Comparison of ENCODE assay signal across 26 mouse cellular contexts in genomic region chr6:37597088-37597487, GRCm38 (mm10).
DNase-seq lines count a peak whose midpoint lies in the region; ATAC-seq and TF ChIP-seq lines count a peak whose summit lies in the region.
"Had no signal": no experiment of that assay in that cellular context is flagged by ENCODE, and none has a peak within 500 bp of the region (broad histone marks: within the 10 kb centered on the region; RNA-seq: fewer than 3 reads in every experiment).

No protein-coding gene starts in this region.

- WGBS in liver, embryonic 13.5 days (ENCODE audit: insufficient replicate concordance), result 28% methylated on average over 2 of the region's 2 CpGs
- 40% methylated on average over 2 of the region's 2 CpGs for WGBS in liver, embryonic 12.5 days (ENCODE audit: insufficient replicate concordance)
- 37% methylated on average over 2 of the region's 2 CpGs for WGBS in liver, embryonic 16.5 days (ENCODE audit: insufficient replicate concordance)
- WGBS in stomach, embryonic 15.5 days, result 36% methylated on average over 2 of the region's 2 CpGs

- H3K36me3 ChIP-seq in liver, embryonic 13.5 days, result no peaks in the 10 kb centered on the region
- no peaks in the 10 kb centered on the region for H3K36me3 ChIP-seq in liver, embryonic 12.5 days
- H3K36me3 ChIP-seq in liver, embryonic 16.5 days (ENCODE audit: control insufficient read depth, insufficient read depth), result no peaks in the 10 kb centered on the region
- H3K36me3 ChIP-seq in stomach, embryonic 15.5 days, result no peaks in the 10 kb centered on the region
- H3K36me3 ChIP-seq: embryonic facial prominence, embryonic 13.5 days; forebrain, embryonic 12.5 days; G1E; heart, embryonic 10.5 days; heart, embryonic 15.5 days; kidney, embryonic 15.5 days; midbrain, embryonic 13.5 days had no signal

- H3K27me3 ChIP-seq in liver, embryonic 13.5 days, result no peaks in the 10 kb centered on the region
- no peaks in the 10 kb centered on the region for H3K27me3 ChIP-seq in liver, embryonic 12.5 days (replicated peaks)
- H3K27me3 ChIP-seq in liver, embryonic 16.5 days (ENCODE audit: control insufficient read depth, insufficient read depth, low read depth, low read length), result no peaks in the 10 kb centered on the region
- no peaks in the 10 kb centered on the region for H3K27me3 ChIP-seq in stomach, embryonic 15.5 days (replicated peaks)
- H3K27me3 ChIP-seq: embryonic facial prominence, embryonic 13.5 days; forebrain, embryonic 12.5 days; heart, embryonic 15.5 days; kidney, embryonic 15.5 days; midbrain, embryonic 13.5 days had no signal

- no peak for DNase-seq in gastrocnemius, adult 2 months
- no peak for DNase-seq in gastrocnemius, postnatal 25 days
- DNase-seq in liver, embryonic 13.5 days, result no peak
- no peak for DNase-seq in T-cell, adult 2 months (ENCODE audit: low spot score)
- no peak for DNase-seq in right cerebral cortex, adult 2 months (ENCODE audit: low spot score in 2 of 2)
- DNase-seq: cerebellum, adult 18-20 months; cerebellum, postnatal 10 days; forebrain, postnatal 0 days; gastrocnemius, postnatal 14 days; left cerebral cortex, postnatal 4 days; right cerebral cortex, postnatal 14 days had no signal

- H3K9ac ChIP-seq in liver, embryonic 13.5 days, result no peak overlapping the region
- H3K9ac ChIP-seq in liver, embryonic 12.5 days, result no peak overlapping the region
- no peak overlapping the region for H3K9ac ChIP-seq in liver, embryonic 16.5 days (ENCODE audit: low read depth, low read length)
- H3K9ac ChIP-seq in stomach, embryonic 15.5 days, result no peak overlapping the region
- H3K9ac ChIP-seq: embryonic facial prominence, embryonic 13.5 days; forebrain, embryonic 12.5 days; forebrain, postnatal 0 days; heart, embryonic 15.5 days; kidney, embryonic 15.5 days; midbrain, embryonic 13.5 days had no signal

- ATAC-seq in liver, embryonic 13.5 days (ENCODE audit: low read depth), result peak; percentile 61; the same call in 1 of the 2 replicates
- no peak for ATAC-seq in liver, embryonic 12.5 days
- peak; percentile 50 for ATAC-seq in liver, embryonic 16.5 days (ENCODE audit: low read depth)
- ATAC-seq in stomach, embryonic 15.5 days (ENCODE audit: insufficient read depth, low FRiP score, low read depth), result peak; percentile 68
- ATAC-seq: forebrain, postnatal 0 days; hindbrain, embryonic 16.5 days; lung, postnatal 0 days; midbrain, embryonic 13.5 days had no signal

- H3K4me2 ChIP-seq in liver, embryonic 13.5 days, result no peak overlapping the region
- H3K4me2 ChIP-seq in liver, embryonic 12.5 days, result no peak overlapping the region
- no peak overlapping the region for H3K4me2 ChIP-seq in liver, embryonic 16.5 days (ENCODE audit: low read depth, low read length)
- H3K4me2 ChIP-seq in stomach, embryonic 15.5 days, result no peak overlapping the region
- H3K4me2 ChIP-seq: embryonic facial prominence, embryonic 13.5 days; forebrain, embryonic 12.5 days; heart, embryonic 15.5 days; kidney, embryonic 15.5 days; midbrain, embryonic 13.5 days had no signal

- H3K9me3 ChIP-seq in liver, embryonic 13.5 days (replicated peaks), result no peaks in the 10 kb centered on the region
- no peaks in the 10 kb centered on the region for H3K9me3 ChIP-seq in liver, embryonic 12.5 days (replicated peaks)
- H3K9me3 ChIP-seq in liver, embryonic 16.5 days (replicated peaks; ENCODE audit: control insufficient read depth, low read length), result no peaks in the 10 kb centered on the region
- no peaks in the 10 kb centered on the region for H3K9me3 ChIP-seq in stomach, embryonic 15.5 days
- H3K9me3 ChIP-seq: embryonic facial prominence, embryonic 13.5 days; forebrain, embryonic 12.5 days; G1E; heart, embryonic 10.5 days; heart, embryonic 15.5 days; kidney, embryonic 15.5 days; midbrain, embryonic 13.5 days had no signal

- H3K27ac ChIP-seq in gastrocnemius, adult 2 months, result peak overlapping the region; percentile 65
- H3K27ac ChIP-seq in liver, embryonic 13.5 days, result no peak overlapping the region
- no peak overlapping the region for H3K27ac ChIP-seq in liver, embryonic 12.5 days
- H3K27ac ChIP-seq in liver, embryonic 16.5 days (ENCODE audit: low read length), result no peak overlapping the region
- no peak overlapping the region for H3K27ac ChIP-seq in stomach, embryonic 15.5 days
- H3K27ac ChIP-seq: embryonic facial prominence, embryonic 13.5 days; forebrain, embryonic 12.5 days; heart, embryonic 10.5 days; heart, embryonic 15.5 days; kidney, embryonic 15.5 days; layer of hippocampus, adult 2 months; macrophage; midbrain, embryonic 13.5 days had no signal

- no peak for TF ChIP-seq CTCF in gastrocnemius, adult 2 months (IDR thresholded peaks at IDR 0.05)

- peaks cover 8% of the 10 kb centered on the region for H3K4me1 ChIP-seq in liver, embryonic 13.5 days (replicated peaks)
- H3K4me1 ChIP-seq in liver, embryonic 12.5 days, result 0 out of 2 replicates have a peak, but pooled peaks cover 5% of the 10 kb centered on the region
- H3K4me1 ChIP-seq in liver, embryonic 16.5 days (ENCODE audit: control insufficient read depth, low read depth, low read length), result no peaks in the 10 kb centered on the region
- peaks cover 8% of the 10 kb centered on the region; the same call in 1 of the 2 replicates for H3K4me1 ChIP-seq in stomach, embryonic 15.5 days
- H3K4me1 ChIP-seq: heart, embryonic 15.5 days had no signal

- intact Hi-C loops in gastrocnemius, adult 2 months (cut with DNase I), result no loop called here

- H3K4me3 ChIP-seq in gastrocnemius, adult 2 months, result no peak overlapping the region
- no peak overlapping the region for H3K4me3 ChIP-seq in liver, embryonic 13.5 days (replicated peaks)
- H3K4me3 ChIP-seq in liver, embryonic 12.5 days, result no peak overlapping the region
- no peak overlapping the region for H3K4me3 ChIP-seq in liver, embryonic 16.5 days (ENCODE audit: low read depth, low read length)
- no peak overlapping the region for H3K4me3 ChIP-seq in stomach, embryonic 15.5 days (replicated peaks)
- H3K4me3 ChIP-seq: embryonic facial prominence, embryonic 13.5 days; erythroblast, embryonic 14.5 days; forebrain, embryonic 12.5 days; heart, embryonic 10.5 days; heart, embryonic 15.5 days; kidney, embryonic 15.5 days; layer of hippocampus, adult 2 months; midbrain, embryonic 13.5 days had no signal
